Mouse (Mus musculus) myocyte (in vitro differentiated cells): ENCODE data around the gene Ly6g5b. TPM values are rescaled to one million over a fixed set of nuclear protein-coding genes. Genes with fewer than 3 reads are reported as not detected.

Source experiments
- H3K27me3 ChIP-seq: one replicate; pipeline ENCODE4 v1.6.1; 2011; ENCODE audit not compliant: control insufficient read depth, insufficient read depth, insufficient read length
- H3K36me3 ChIP-seq: one replicate; pipeline ENCODE4 v1.6.1; 2011; ENCODE audit not compliant: control insufficient read depth, insufficient read depth
- H3K4me2 ChIP-seq: one replicate; pipeline ENCODE4 v1.6.1; 2011; ENCODE audit warnings: low read depth, control low read depth
- H3K4me3 ChIP-seq: one replicate; pipeline ENCODE4 v1.5.1; 2011; ENCODE audit warnings: mild to moderate bottlenecking, control low read depth, moderate library complexity
- H3K79me2 ChIP-seq: one replicate; pipeline ENCODE4 v1.6.1; 2011; ENCODE audit not compliant: control insufficient read depth, insufficient read depth
- H3ac ChIP-seq: one replicate; pipeline ENCODE4 v1.6.1; 2011; ENCODE audit not compliant: control insufficient read depth, insufficient read length
- CEBPB ChIP-seq: IDR thresholded peaks from 2 replicates; pipeline ENCODE4 v1.6.1; 2011; ENCODE audit warnings: mild to moderate bottlenecking, moderate library complexity; ENCODE audit not compliant: poor library complexity, insufficient read depth, severe bottlenecking
- E2F4 ChIP-seq: IDR thresholded peaks from one replicate; pipeline ENCODE4 v1.6.1; 2011; ENCODE audit warnings: mild to moderate bottlenecking, control low read depth, moderate library complexity; ENCODE audit not compliant: insufficient read depth
- MAX ChIP-seq: IDR thresholded peaks from one replicate; pipeline ENCODE4 v1.6.1; 2011; ENCODE audit warnings: low read depth, mild to moderate bottlenecking, control low read depth
- MYOD1 ChIP-seq, 3 experiments: IDR thresholded peaks; one replicate each; pipeline ENCODE4 v1.6.1; 2011; ENCODE audit warnings: control low read depth in 2 of 3, low read depth in 2 of 3, mild to moderate bottlenecking in 2 of 3, moderate library complexity in 1 of 3; ENCODE audit not compliant: insufficient read length in 2 of 3, control insufficient read depth in 1 of 3
- MYOG ChIP-seq, 3 experiments: IDR thresholded peaks; one replicate each; pipeline ENCODE4 v1.6.1; 2011; ENCODE audit warnings: control low read depth in 2 of 3, low read depth in 2 of 3, mild to moderate bottlenecking in 2 of 3; ENCODE audit not compliant: insufficient read length in 2 of 3, control insufficient read depth in 1 of 3, insufficient read depth in 1 of 3
- POLR2A ChIP-seq: IDR thresholded peaks from one replicate; pipeline ENCODE4 v1.6.1; 2011; ENCODE audit warnings: low read depth, mild to moderate bottlenecking, control low read depth, moderate library complexity; ENCODE audit not compliant: insufficient read length
- POLR2AphosphoS2 ChIP-seq: IDR thresholded peaks from one replicate; pipeline ENCODE4 v1.6.1; 2011; ENCODE audit warnings: low read depth, control low read depth; ENCODE audit not compliant: insufficient read length
- REST ChIP-seq: IDR thresholded peaks from one replicate; pipeline ENCODE4 v1.6.1; 2011; ENCODE audit warnings: mild to moderate bottlenecking, control low read depth, moderate library complexity; ENCODE audit not compliant: insufficient read depth, insufficient read length
- SRF ChIP-seq: IDR thresholded peaks from one replicate; pipeline ENCODE4 v1.6.1; 2011; ENCODE audit warnings: low read depth; ENCODE audit not compliant: control insufficient read depth, insufficient read length
- TCF12 ChIP-seq: IDR thresholded peaks from one replicate; pipeline ENCODE4 v1.6.1; 2011; ENCODE audit warnings: mild to moderate bottlenecking, control low read depth; ENCODE audit not compliant: poor library complexity, insufficient read depth, severe bottlenecking
- TCF3 ChIP-seq: IDR thresholded peaks from one replicate; pipeline ENCODE4 v1.6.1; 2011; ENCODE audit warnings: low read depth, control low read depth; ENCODE audit not compliant: insufficient read length
- USF1 ChIP-seq: IDR thresholded peaks from one replicate; pipeline ENCODE4 v1.6.1; 2011; ENCODE audit warnings: low read depth, mild to moderate bottlenecking, control low read depth, moderate library complexity
- polyA plus RNA-seq: library from polyadenylated mRNA; unstranded; fragments of >200 nt; fragmentation: generic; extraction: Trizol; gene quantifications from one replicate; pipeline ENCODE4 v1.2.1, GENCODE M21; 2012; ENCODE audit warnings: missing spikeins

The Ly6g5b gene
- polyA plus RNA-seq, 1 experiment = 0.11 TPM

GRCm38 (mm10) chr17:35094475-35095365 lies 20.5 kb downstream of the Ly6g5b start:
- Histone ChIP-seq H3ac (no peak overlapping the region), H3K4me3 (no peak overlapping the region), H3K27me3 (no peaks in the 10 kb centered on the region), H3K79me2 (peaks cover 10% of the 10 kb centered on the region), H3K36me3 (no peaks in the 10 kb centered on the region), H3K4me2 (no peak overlapping the region)
- no peak for TF ChIP-seq SRF
- no peak for TF ChIP-seq CEBPB
- no peak for TF ChIP-seq REST
- TF ChIP-seq TCF3 = no peak
- TF ChIP-seq POLR2A = no peak
- TF ChIP-seq TCF12 = no peak
- TF ChIP-seq MYOD1 (IDR thresholded peaks at IDR 0.05; ENCODE audit: control insufficient read depth in 1 of 3, insufficient read length in 2 of 3, low read depth in 2 of 3) = no peak
- TF ChIP-seq MYOG (IDR thresholded peaks at IDR 0.05; ENCODE audit: control insufficient read depth in 1 of 3, insufficient read depth in 1 of 3, insufficient read length in 2 of 3, low read depth in 2 of 3) = no peak
- no peak for TF ChIP-seq USF1
- TF ChIP-seq E2F4 = no peak
- no peak for TF ChIP-seq MAX
- TF ChIP-seq POLR2AphosphoS2 = no peak

GRCm38 (mm10) chr17:35092403-35093198 lies 22.6 kb downstream of the Ly6g5b start:
- Histone ChIP-seq H3ac (no peak overlapping the region), H3K4me3 (no peak overlapping the region), H3K79me2 (peaks cover 13% of the 10 kb centered on the region), H3K27me3 (no peaks in the 10 kb centered on the region), H3K4me2 (no peak overlapping the region), H3K36me3 (no peaks in the 10 kb centered on the region)
- TF ChIP-seq POLR2AphosphoS2 (no peak), SRF (no peak), USF1 (no peak), REST (no peak), MAX (no peak), MYOD1 (IDR thresholded peaks at IDR 0.05; ENCODE audit: control insufficient read depth in 1 of 3, insufficient read length in 2 of 3, low read depth in 2 of 3) (no peak), TCF3 (no peak), MYOG (IDR thresholded peaks at IDR 0.05; ENCODE audit: control insufficient read depth in 1 of 3, insufficient read depth in 1 of 3, insufficient read length in 2 of 3, low read depth in 2 of 3) (no peak)

GRCm38 (mm10) chr17:35090166-35090932 lies 24.9 kb downstream of the Ly6g5b start:
- H3K36me3 ChIP-seq = no peaks in the 10 kb centered on the region
- H3K4me3 ChIP-seq = peak overlapping the region; percentile 47
- no peaks in the 10 kb centered on the region for H3K27me3 ChIP-seq
- H3K79me2 ChIP-seq = peaks cover 13% of the 10 kb centered on the region
- TF ChIP-seq MYOD1 (IDR thresholded peaks at IDR 0.05; ENCODE audit: control insufficient read depth in 1 of 3, insufficient read length in 2 of 3, low read depth in 2 of 3) (peak in 2 of 3 experiments; percentile 25 to 28), MYOG (IDR thresholded peaks at IDR 0.05; ENCODE audit: control insufficient read depth in 1 of 3, insufficient read depth in 1 of 3, insufficient read length in 2 of 3, low read depth in 2 of 3) (no peak)
- H3ac ChIP-seq = no peak overlapping the region
- H3K4me2 ChIP-seq = peak overlapping the region; percentile 100

GRCm38 (mm10) chr17:35088825-35089644 lies 26.2 kb downstream of the Ly6g5b start, which contains the start of gene Abhd16a:
Gene Abhd16a, plus strand, starts transcription at chr17:35089263.
- H3K27me3 ChIP-seq = no peaks in the 10 kb centered on the region
- peaks cover 13% of the 10 kb centered on the region for H3K79me2 ChIP-seq
- H3K4me3 ChIP-seq = peak within 1 kb of the TSS; percentile 47
- no peak for TF ChIP-seq CEBPB
- TF ChIP-seq MAX = no peak
- TF ChIP-seq POLR2AphosphoS2 = peak; percentile 94
- TF ChIP-seq MYOG (IDR thresholded peaks at IDR 0.05; ENCODE audit: control insufficient read depth in 1 of 3, insufficient read depth in 1 of 3, insufficient read length in 2 of 3, low read depth in 2 of 3) = peak in 1 of 3 experiments; percentile 9
- TF ChIP-seq POLR2A = peak; percentile 90
- H3K4me2 ChIP-seq = peak within 1 kb of the TSS; percentile 100
- H3ac ChIP-seq = peak within 1 kb of the TSS; percentile 75
- no peaks in the 10 kb centered on the region for H3K36me3 ChIP-seq
